Mouse (Mus musculus) midbrain, embryonic 11.5 days (tissue): ENCODE results near the gene Zfp940. TPM values are rescaled to one million over a fixed set of nuclear protein-coding genes. Genes with fewer than 3 reads are reported as not detected.
"Not testable (repeated sequence)": the region's sequence is repeated elsewhere in the genome, so short reads cannot be mapped to it uniquely, and the experiment has no call there.

Experiments used
- ATAC-seq: fragments of 200-750 bp; cut with Nextera tagmentation; 2 replicates; pipeline ENCODE4 v1.8.0; 2017; ENCODE audit warnings: moderate TSS enrichment, moderate library complexity; ENCODE audit not compliant: low FRiP score
- DNase-seq: peaks from one replicate; pipeline ENCODE4 v3.0.0; 2015; ENCODE audit warnings: low spot score; ENCODE audit errors: missing footprints
- H3K27ac ChIP-seq: fragments of 300-500 bp; sonication (generic); 2 replicates; pipeline ENCODE4 v1.5.1; 2014; ENCODE audit warnings: low read depth, low read length
- H3K27me3 ChIP-seq: fragments of 300-500 bp; sonication (generic); 2 replicates; pipeline ENCODE4 v1.6.1; 2014; ENCODE audit warnings: mild to moderate bottlenecking, low read length, moderate library complexity, mixed read lengths; ENCODE audit not compliant: control insufficient read depth, insufficient read depth
- H3K36me3 ChIP-seq: fragments of 300-500 bp; sonication (generic); 2 replicates; pipeline ENCODE4 v1.6.1; 2014; ENCODE audit warnings: mild to moderate bottlenecking, low read length, moderate library complexity, mixed read lengths; ENCODE audit not compliant: control insufficient read depth, insufficient read depth
- H3K4me1 ChIP-seq: fragments of 300-500 bp; sonication (generic); 2 replicates; pipeline ENCODE4 v1.6.1; 2014; ENCODE audit warnings: low read length; ENCODE audit not compliant: control insufficient read depth, insufficient read depth
- H3K4me2 ChIP-seq: fragments of 300-500 bp; sonication (generic); 2 replicates; pipeline ENCODE4 v1.6.1; 2014; ENCODE audit warnings: mild to moderate bottlenecking, moderate library complexity
- H3K4me3 ChIP-seq: fragments of 300-500 bp; sonication (generic); 2 replicates; pipeline ENCODE4 v1.5.1; 2014; ENCODE audit warnings: low read depth, low read length
- H3K9ac ChIP-seq: fragments of 300-500 bp; sonication (generic); 2 replicates; pipeline ENCODE4 v1.6.1; 2014; ENCODE audit warnings: low read length
- H3K9me3 ChIP-seq: fragments of 300-500 bp; sonication (generic); 2 replicates; pipeline ENCODE4 v1.6.1; 2016; ENCODE audit warnings: low read length; ENCODE audit not compliant: control insufficient read depth
- WGBS: fragments of 180-500 bp; shearing (Covaris S2); extraction: QIAGEN DNeasy Blood & Tissue Kit; methylation state at CpG from one replicate; pipeline ENCODE4 v1.1.7; 2014; 5-methylcytosine and 5-hydroxymethylcytosine counted together
- polyA plus RNA-seq: library from polyadenylated mRNA; unstranded; fragments of >200 nt; fragmentation: Nextera tagmentation; extraction: Ambion mirVana; gene quantifications from 2 replicates; pipeline ENCODE4 v1.2.1, GENCODE M21; 2014

Zfp940 gene
- 12.5 and 12.6 TPM in 2 replicates for polyA plus RNA-seq

DNA sequence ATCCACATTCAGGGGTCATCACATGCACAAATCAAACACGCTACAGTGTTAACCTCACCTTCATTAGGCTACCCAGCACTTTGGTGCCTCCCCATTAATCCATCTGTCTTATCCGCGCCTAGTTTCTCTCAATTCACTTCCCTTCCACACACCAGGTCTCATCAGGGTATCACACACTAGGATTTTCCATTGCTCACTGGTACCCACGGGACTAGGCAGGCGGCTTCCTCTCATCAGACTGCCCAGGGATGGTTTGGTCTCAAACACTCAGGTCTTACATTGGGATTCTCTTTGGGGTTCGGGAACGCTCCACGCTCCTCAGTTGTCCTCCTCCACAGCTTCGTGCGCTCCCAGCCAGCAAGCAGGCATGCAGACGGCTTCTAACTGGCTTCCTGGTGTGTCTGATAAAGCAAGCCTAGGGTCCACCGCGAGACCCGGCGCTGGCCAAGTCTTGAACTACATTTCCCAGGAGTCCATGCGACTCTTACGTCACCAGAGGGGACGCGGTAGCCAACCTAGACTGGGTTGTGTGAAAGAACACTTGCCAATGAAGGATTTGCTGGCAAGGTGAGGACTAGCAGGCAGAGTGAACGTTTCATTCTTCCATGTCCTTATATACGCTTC is at the start of gene Zfp940:
Zfp940 (minus strand) TSS at position 451 of the 624 bp plus-strand sequence.
- Histone ChIP-seq H3K9me3 (no peaks in the 10 kb centered on the region), H3K4me3 (peak within 1 kb of the TSS; percentile 57), H3K4me2 (peak within 1 kb of the TSS; percentile 74), H3K36me3 (no peaks in the 10 kb centered on the region), H3K27me3 (no peaks in the 10 kb centered on the region), H3K4me1 (0 out of 2 replicates have a peak, but pooled peaks cover 5% of the 10 kb centered on the region), H3K27ac (no peak within 1 kb of the TSS), H3K9ac (peak within 1 kb of the TSS; percentile 78)
- ATAC-seq (peak; percentile 98), DNase-seq (peak; percentile 99)
- 2% methylated on average over 21 of the region's 21 CpGs for WGBS

GRCm38 (mm10) chr7:29898351-29898750 is 44.9 kb upstream of the Zfp940 start:
- Histone ChIP-seq H3K4me1 (no peaks in the 10 kb centered on the region), H3K4me2 (no peak overlapping the region), H3K9me3 (peaks cover 24% of the 10 kb centered on the region), H3K27me3 (no peaks in the 10 kb centered on the region), H3K4me3 (no peak overlapping the region), H3K27ac (no peak overlapping the region), H3K36me3 (peaks cover 49% of the 10 kb centered on the region), H3K9ac (no peak overlapping the region)
- ATAC-seq (no peak), DNase-seq (no peak)
- WGBS, result 97% methylated on average over 4 of the region's 4 CpGs

- Histone ChIP-seq H3K9ac (no peak overlapping the region), H3K9me3 (peaks cover 31% of the 10 kb centered on the region), H3K4me3 (no peak overlapping the region), H3K36me3 (peaks cover 58% of the 10 kb centered on the region), H3K4me2 (no peak overlapping the region), H3K4me1 (no peaks in the 10 kb centered on the region), H3K27ac (no peak overlapping the region), H3K27me3 (no peaks in the 10 kb centered on the region)
- no peak for ATAC-seq
- DNase-seq, result no peak
- 95% methylated on average over 4 of the region's 4 CpGs for WGBS
Measured at GRCm38 (mm10) chr7:29892756-29893155, 39.3 kb upstream of the Zfp940 start.

GRCm38 (mm10) chr7:29890501-29890900 is 37.0 kb upstream of the Zfp940 start:
- Histone ChIP-seq H3K27me3 (no peaks in the 10 kb centered on the region), H3K4me3 (no peak overlapping the region), H3K9ac (no peak overlapping the region), H3K27ac (no peak overlapping the region), H3K9me3 (peaks cover 45% of the 10 kb centered on the region), H3K36me3 (peaks cover 46% of the 10 kb centered on the region), H3K4me2 (no peak overlapping the region), H3K4me1 (no peaks in the 10 kb centered on the region)
- ATAC-seq (no peak), DNase-seq (no peak)
- WGBS, result 95% methylated on average over 7 of the region's 7 CpGs

- Histone ChIP-seq H3K4me3 (no peak overlapping the region), H3K27me3 (no peaks in the 10 kb centered on the region), H3K4me1 (no peaks in the 10 kb centered on the region), H3K9ac (no peak overlapping the region), H3K4me2 (no peak overlapping the region), H3K27ac (no peak overlapping the region), H3K36me3 (no peaks in the 10 kb centered on the region; the same call in 1 of the 2 replicates), H3K9me3 (peaks cover 6% of the 10 kb centered on the region)
- ATAC-seq, result no peak
- DNase-seq, result no peak
- 90% methylated on average over 7 of the region's 7 CpGs for WGBS
Measured at GRCm38 (mm10) chr7:29880916-29881315, 27.4 kb upstream of the Zfp940 start.

- H3K4me1 ChIP-seq, result no peaks in the 10 kb centered on the region
- H3K4me3 ChIP-seq, result no peak overlapping the region
- 84% methylated on average over 7 of the region's 7 CpGs for WGBS
- DNase-seq (no peak), ATAC-seq (no peak)
- H3K9me3 ChIP-seq, result peaks cover 11% of the 10 kb centered on the region
- H3K9ac ChIP-seq, result no peak overlapping the region
- H3K27me3 ChIP-seq, result no peaks in the 10 kb centered on the region
- H3K4me2 ChIP-seq, result no peak overlapping the region
- peaks cover 8% of the 10 kb centered on the region for H3K36me3 ChIP-seq
- H3K27ac ChIP-seq, result no peak overlapping the region
Measured at GRCm38 (mm10) chr7:29880056-29880455, 26.6 kb upstream of the Zfp940 start.

- H3K4me3 ChIP-seq, H3K4me2 ChIP-seq, H3K4me1 ChIP-seq, H3K9ac ChIP-seq, H3K27me3 ChIP-seq, ATAC-seq, DNase-seq, H3K27ac ChIP-seq: not testable (repeated sequence)
- 93% methylated on average over 9 of the region's 9 CpGs for WGBS
- Histone ChIP-seq H3K9me3 (peaks cover 23% of the 10 kb centered on the region), H3K36me3 (peaks cover 19% of the 10 kb centered on the region)
Measured at GRCm38 (mm10) chr7:29877561-29877960, 24.1 kb upstream of the Zfp940 start.

- Histone ChIP-seq H3K9ac (no peak overlapping the region), H3K27ac (no peak overlapping the region), H3K4me3 (no peak overlapping the region), H3K27me3 (no peaks in the 10 kb centered on the region), H3K4me1 (no peaks in the 10 kb centered on the region), H3K4me2 (no peak overlapping the region), H3K9me3 (peaks cover 24% of the 10 kb centered on the region), H3K36me3 (peaks cover 22% of the 10 kb centered on the region)
- DNase-seq (no peak), ATAC-seq (no peak)
- 93% methylated on average over 10 of the region's 10 CpGs for WGBS
Measured at GRCm38 (mm10) chr7:29874256-29874655, 20.8 kb upstream of the Zfp940 start.

DNA sequence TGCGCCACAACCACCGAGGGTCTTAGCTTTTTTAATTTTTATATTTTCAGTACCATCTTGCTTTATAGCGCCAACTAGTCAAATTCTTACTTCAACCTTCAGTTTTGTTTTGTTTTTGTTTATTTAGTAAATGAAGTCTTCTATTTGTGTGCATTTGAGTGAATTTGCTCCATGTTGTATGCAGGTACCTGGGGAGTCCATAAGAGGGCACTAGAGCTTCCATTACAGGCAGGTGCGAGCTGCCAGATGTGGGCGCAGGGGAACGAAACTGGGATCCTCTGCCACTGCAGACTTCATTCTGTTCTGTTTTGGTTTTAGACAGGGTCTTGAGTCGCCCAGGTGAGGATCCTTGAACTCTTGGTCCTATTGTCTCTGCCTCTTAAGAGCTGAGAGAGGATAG is 8.2 kb upstream of the Zfp940 start:
- no peak for DNase-seq
- 88% methylated on average over 7 of the region's 7 CpGs for WGBS

More for the DNA sequence above, 8.2 kb upstream of the Zfp940 start:
- no peak overlapping the region for H3K27ac ChIP-seq
- no peak for ATAC-seq
- H3K4me3 ChIP-seq, result no peak overlapping the region
- H3K4me2 ChIP-seq, result no peak overlapping the region
- no peaks in the 10 kb centered on the region for H3K9me3 ChIP-seq
- no peaks in the 10 kb centered on the region for H3K36me3 ChIP-seq
- H3K27me3 ChIP-seq, result no peaks in the 10 kb centered on the region
- no peak overlapping the region for H3K9ac ChIP-seq
- H3K4me1 ChIP-seq, result peaks cover 6% of the 10 kb centered on the region; the same call in 1 of the 2 replicates
